Mouse (Mus musculus) gastrocnemius, adult 8-10 months (tissue): ENCODE measurements around the gene Gm29554. TPM values are rescaled to one million over a fixed set of nuclear protein-coding genes. Genes with fewer than 3 reads are reported as not detected.
"Not testable (repeated sequence)": the region's sequence is repeated elsewhere in the genome, so short reads cannot be mapped to it uniquely, and the experiment has no call there.

ENCODE experiments used
- DNase-seq, 2 experiments: peaks; one replicate each; pipeline ENCODE4 v3.0.0; 2022; ENCODE audit warnings: low spot score in 2 of 2
- total RNA-seq, 4 experiments: library from RNA; stranded (reverse); gene quantifications; 2 replicates each; pipeline ENCODE4 v1.2.4; 2022

The Gm29554 gene
- not detected for total RNA-seq

DNA sequence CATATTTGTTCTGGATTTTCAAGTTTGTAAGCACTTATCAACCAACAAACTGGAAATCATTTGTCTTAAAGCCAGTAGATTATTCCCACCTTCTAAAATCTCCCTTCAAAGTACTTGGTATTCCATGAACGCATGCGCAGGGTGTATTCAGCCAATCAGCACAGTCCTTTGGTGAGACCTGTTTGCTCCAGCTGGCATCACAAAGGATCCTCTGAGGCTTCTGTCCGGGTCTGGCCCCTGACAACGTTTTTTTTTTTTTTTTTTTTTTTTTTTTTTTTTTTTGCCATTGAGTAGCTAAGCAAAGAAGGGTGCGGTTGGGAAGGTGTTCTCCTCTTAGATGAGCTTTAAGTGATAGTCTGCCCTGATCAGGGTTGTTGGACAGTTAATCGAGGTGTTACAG lies at the start of gene Gm29554:
Gm29554 (plus strand) TSS at position 301 of the 400 bp plus-strand sequence.
- DNase-seq, result not testable (repeated sequence)

Other genes starting within 250 kb of the Gm29554 start
- not detected for gene Gm20812, start 108.0 kb downstream of the Gm29554 start, total RNA-seq